Mouse (Mus musculus) ovary, postnatal 36 days (tissue): ENCODE data around the gene Cyp17a1.

ENCODE experiments used
- DNase-seq: peaks from one replicate; pipeline ENCODE4 v3.0.0; 2022; ENCODE audit warnings: low spot score, mixed read lengths

Gene Cyp17a1

GRCm38 (mm10) chr19:46672766-46673418, at the start of gene Cyp17a1:
TSS of gene Cyp17a1 (minus strand) at chr19:46673172.
- no peak for DNase-seq

GRCm38 (mm10) chr19:46718150-46718549, 45.2 kb upstream of the Cyp17a1 start:
- DNase-seq = no peak

- no peak for DNase-seq
These were observed 42.0 kb upstream of the Cyp17a1 start for GRCm38 (mm10) chr19:46715016-46715415.

- DNase-seq = no peak
These were observed 41.3 kb upstream of the Cyp17a1 start for GRCm38 (mm10) chr19:46714234-46714633.

- DNase-seq = no peak
These were observed 37.6 kb upstream of the Cyp17a1 start for GRCm38 (mm10) chr19:46710614-46711013.

- DNase-seq = peak; percentile 78
These were observed 34.6 kb upstream of the Cyp17a1 start, which contains the start of gene As3mt for GRCm38 (mm10) chr19:46707296-46708151. TSS of gene As3mt (plus strand) at chr19:46707458.

GRCm38 (mm10) chr19:46706540-46707295, 33.7 kb upstream of the Cyp17a1 start:
- DNase-seq = no peak

GRCm38 (mm10) chr19:46705779-46706495, 33.0 kb upstream of the Cyp17a1 start:
- DNase-seq = no peak

- DNase-seq = no peak
These were observed 28.2 kb upstream of the Cyp17a1 start for GRCm38 (mm10) chr19:46701156-46701555.

- DNase-seq = no peak
These were observed 26.1 kb upstream of the Cyp17a1 start for GRCm38 (mm10) chr19:46699011-46699481.

GRCm38 (mm10) chr19:46697840-46698517, 25.0 kb upstream of the Cyp17a1 start:
- DNase-seq = no peak

GRCm38 (mm10) chr19:46696943-46697342, 24.0 kb upstream of the Cyp17a1 start:
- no peak for DNase-seq

GRCm38 (mm10) chr19:46696482-46696881, 23.5 kb upstream of the Cyp17a1 start:
- DNase-seq = no peak

GRCm38 (mm10) chr19:46693146-46693545, 20.2 kb upstream of the Cyp17a1 start:
- no peak for DNase-seq

- no peak for DNase-seq
These were observed 18.1 kb upstream of the Cyp17a1 start for GRCm38 (mm10) chr19:46691078-46691477.

- no peak for DNase-seq
These were observed 17.4 kb upstream of the Cyp17a1 start for GRCm38 (mm10) chr19:46690387-46690786.

GRCm38 (mm10) chr19:46689460-46690372, 16.7 kb upstream of the Cyp17a1 start, which contains the start of gene Borcs7:
TSS of gene Borcs7 (plus strand) at chr19:46689906.
- DNase-seq = peak; percentile 85

GRCm38 (mm10) chr19:46679720-46680383, 6.9 kb upstream of the Cyp17a1 start:
- no peak for DNase-seq

GRCm38 (mm10) chr19:46675641-46676040, 2.7 kb upstream of the Cyp17a1 start:
- no peak for DNase-seq
